Mouse (Mus musculus) forelimb bud, embryonic 11.5 days (tissue): ENCODE data around the gene Rab13.
"Not testable (repeated sequence)": the region's sequence is repeated elsewhere in the genome, so short reads cannot be mapped to it uniquely, and the experiment has no call there.

Experiments
- DNase-seq: peaks from one replicate; pipeline ENCODE4 v3.0.0-alpha.2; 2012; ENCODE audit warnings: low read depth, low spot score

Rab13 gene

GRCm38 (mm10) chr3:90224331-90224730 is 10.8 kb downstream of the Rab13 start:
- no peak for DNase-seq

DNA sequence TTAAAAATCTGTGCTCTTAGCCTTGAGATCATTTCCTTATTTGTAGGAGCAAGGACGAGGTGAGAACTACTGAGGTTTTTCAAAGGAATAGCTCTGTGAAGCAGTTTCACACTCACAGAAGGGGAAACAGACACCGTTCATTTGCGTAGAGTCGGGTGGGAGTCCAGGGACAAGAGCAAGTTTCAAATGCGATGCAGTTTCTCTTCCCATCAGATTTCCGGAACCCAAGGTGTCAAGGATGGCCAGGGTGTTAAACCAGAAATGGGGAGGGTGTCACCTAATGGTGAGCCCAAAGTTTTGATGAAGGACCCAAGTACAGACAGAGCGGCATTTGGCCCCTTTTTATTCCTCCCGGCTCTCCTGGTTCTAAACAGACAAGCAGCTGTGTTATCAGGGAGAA is 17.6 kb downstream of the Rab13 start:
- no peak for DNase-seq

DNA sequence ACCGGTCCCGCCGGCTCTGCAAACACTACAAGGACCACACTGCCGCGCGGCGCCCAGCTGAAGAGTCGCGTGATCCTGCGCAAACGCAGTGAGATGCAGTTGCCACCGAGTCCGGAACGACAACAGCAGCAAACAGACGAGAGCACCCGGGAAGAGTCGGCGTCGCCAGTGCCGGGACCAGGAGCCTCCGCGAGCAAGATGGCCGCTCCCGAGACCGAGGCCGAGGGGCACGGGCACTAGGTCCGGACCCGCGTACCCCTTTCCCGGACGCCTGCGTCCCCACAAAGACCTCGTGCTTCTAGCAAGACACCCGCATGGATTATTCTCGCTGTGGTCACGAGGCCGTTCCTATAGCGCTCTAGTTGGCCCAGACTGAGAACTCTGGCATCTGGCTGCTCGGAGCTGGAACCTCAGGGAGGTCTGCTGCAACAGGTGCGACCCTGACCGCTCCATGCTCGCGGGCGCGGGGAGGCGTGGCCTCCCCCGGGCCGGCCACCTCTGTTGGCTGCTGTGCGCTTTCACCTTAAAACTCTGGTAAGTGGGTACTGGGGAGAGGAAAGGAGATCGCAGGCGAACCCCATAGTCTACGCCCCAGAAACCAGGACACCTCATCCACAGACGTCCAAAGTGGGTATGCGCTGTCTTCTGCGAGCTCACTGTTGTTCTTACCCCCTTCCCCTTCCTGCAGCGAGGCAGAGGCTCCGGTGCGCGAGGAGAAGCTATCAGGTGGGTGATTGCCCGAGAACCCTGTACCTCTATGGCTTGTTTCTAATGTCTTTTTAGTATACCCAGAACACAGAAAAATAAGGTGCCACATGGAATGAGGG is 18.2 kb downstream of the Rab13 start, which contains the start of gene Jtb:
Gene Jtb (plus strand): TSS at position 91 of the 827 bp plus-strand sequence.
- DNase-seq, result peak; percentile 92

DNA sequence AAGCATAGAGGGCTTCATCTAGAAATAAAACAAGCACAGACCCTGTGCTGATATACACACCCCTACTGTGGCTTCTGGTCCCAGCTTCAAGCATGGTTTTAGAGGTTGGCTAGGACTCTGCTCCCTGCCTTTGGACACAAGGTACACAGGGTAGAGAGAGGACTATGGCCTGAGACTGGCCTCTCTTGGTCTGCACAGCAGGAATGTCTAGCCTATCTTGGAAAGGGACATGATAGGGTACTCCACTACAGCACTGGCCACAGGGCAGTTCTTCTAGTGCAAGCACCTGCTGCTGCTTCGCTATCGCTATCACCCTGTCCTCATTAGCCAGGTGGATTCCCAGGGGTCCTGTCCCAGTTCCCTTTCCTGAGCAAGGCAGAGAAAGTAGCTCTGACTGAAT is 27.8 kb downstream of the Rab13 start:
- DNase-seq, result no peak

GRCm38 (mm10) chr3:90241669-90242358 is 28.3 kb downstream of the Rab13 start:
- no peak for DNase-seq

DNA sequence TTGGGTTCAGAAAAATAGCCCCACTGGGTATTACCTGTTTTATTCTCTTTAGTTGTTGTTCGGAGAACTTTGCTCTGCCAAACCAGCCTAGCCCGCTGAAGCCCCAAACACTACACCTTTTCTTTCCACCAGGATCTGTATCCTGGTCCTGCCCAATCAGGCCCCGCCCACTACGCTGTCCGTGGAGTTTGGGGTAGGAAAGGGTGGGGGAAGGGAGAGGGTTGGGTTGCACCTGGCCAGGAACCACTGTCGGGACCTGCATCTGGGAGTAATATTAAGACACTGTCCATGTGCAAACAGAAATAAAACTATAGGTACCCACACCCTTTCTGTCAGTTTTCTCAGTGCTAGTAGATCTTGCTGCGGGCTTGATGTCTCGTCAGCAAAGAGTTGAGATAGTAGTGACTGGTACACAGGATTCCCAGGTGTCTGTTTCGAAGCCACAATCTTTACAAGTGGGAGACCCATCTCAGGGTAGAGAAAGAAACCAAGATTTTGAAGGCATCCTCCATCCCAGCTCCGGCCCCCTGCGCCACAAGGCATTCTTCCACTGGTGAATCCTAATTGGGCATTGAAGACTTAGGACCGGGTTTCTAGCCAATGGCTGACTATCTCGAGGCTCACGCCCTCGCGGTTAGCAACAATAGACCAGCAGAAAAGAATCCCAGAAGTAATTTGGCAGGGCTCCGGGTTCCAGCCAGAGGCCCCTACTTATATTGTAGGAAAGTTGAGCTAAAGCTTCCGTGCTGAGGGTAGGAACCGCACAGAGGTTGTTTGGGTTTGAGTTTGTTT is 29.7 kb downstream of the Rab13 start, which contains the start of gene Creb3l4:
Gene Creb3l4 (minus strand): TSS at position 529 of the 792 bp plus-strand sequence.
- DNase-seq, result peak; percentile 72

DNA sequence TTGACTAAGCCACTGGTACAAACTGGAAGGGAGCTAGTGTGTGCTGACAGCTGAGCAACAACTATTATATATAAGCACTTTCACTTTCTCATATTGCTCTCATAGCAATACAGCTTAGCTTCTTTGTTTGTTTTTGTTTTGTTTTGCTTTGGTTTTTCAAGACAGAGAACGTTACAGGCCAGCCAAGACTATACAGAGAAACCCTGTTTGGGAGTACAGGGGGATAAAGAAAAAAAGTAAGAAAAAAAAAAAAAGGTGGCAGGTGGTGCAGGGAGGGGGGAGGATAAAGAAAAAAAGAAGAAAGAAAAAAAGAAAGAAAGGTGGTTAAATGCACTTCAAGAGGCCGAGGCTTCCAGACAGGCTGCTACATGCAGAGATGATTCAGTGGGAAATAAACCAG is 31.9 kb downstream of the Rab13 start:
- DNase-seq, result no peak

DNA sequence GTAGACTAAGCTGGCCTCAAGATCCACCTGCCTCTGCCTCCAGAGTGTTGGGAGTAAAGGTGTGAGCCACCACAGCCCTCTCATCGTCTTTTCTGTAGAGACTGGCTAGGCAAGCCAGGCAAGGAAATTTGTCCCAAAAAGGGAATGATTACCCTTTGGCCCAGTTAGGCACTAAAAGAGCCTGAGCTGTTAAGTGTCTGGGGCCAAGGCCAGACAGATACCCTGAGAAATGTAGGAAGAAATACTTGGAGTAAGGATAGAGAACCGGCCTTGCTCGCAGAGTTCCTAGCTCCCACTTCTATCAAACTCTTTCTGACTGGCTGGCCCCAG is 34.1 kb downstream of the Rab13 start:
- DNase-seq, result no peak

- DNase-seq, result peak; percentile 96
These were observed 34.7 kb downstream of the Rab13 start, which contains the start of gene Slc39a1 for GRCm38 (mm10) chr3:90247960-90248745. Slc39a1 (plus strand) TSS chr3:90248172.

GRCm38 (mm10) chr3:90248746-90249100 is 35.2 kb downstream of the Rab13 start:
- DNase-seq, result no peak

DNA sequence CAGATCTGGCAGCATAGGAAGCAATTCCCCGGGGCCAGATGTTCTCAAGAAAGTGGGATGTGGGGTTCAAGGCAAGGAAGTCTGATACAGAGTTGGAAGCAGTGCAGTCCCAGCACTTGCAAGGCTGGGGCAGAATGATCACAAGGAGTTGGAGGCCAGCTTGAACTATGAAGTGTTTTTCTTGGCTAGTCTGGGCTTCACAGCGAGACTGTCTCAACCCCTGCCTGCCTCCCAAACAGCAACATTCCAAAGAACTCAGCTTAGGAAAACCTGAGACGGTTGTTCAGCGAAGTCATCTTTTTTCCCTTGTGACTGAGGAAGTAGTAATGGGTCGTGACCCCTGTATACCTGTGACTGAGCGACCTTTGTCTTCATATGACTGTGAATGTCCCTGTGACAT is 37.3 kb downstream of the Rab13 start:
- DNase-seq, result no peak

DNA sequence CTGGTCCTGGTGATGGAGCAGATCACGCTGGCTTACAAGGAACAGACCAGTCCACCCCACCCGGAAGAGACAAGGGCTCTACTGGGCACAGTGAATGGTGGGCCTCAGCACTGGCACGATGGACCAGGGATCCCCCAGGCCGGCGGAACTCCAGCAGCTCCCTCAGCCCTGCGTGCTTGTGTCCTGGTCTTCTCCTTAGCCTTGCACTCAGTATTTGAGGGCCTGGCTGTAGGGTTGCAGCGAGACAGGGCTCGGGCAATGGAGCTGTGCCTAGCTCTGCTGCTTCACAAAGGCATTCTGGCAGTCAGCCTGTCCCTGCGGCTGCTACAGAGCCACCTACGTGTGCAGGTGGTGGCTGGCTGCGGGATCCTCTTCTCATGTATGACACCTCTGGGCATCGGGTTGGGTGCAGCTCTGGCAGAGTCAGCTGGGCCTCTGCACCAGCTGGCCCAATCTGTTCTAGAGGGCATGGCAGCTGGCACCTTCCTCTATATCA is 38.3 kb downstream of the Rab13 start:
- not testable (repeated sequence) for DNase-seq

DNA sequence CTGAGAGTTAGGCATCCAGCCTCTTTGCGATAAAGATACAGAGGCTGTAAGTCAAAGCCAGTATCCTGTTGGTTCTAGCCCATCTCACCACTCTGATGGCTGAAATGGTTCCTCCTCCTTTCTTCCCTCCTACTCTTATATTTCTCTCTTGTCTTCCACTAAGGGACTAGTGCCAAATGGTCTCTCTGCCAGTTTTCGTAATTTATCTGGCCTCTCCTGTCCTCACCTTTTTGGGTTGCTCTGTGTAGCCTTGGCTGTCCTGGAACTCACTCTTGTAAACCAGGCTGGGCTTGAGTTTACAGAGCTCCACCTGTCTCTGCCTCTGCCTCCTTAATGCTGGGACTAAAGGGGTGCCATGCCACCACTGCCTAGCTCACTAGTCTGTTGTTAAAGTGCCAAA is 39.2 kb downstream of the Rab13 start:
- DNase-seq, result not testable (repeated sequence)

DNA sequence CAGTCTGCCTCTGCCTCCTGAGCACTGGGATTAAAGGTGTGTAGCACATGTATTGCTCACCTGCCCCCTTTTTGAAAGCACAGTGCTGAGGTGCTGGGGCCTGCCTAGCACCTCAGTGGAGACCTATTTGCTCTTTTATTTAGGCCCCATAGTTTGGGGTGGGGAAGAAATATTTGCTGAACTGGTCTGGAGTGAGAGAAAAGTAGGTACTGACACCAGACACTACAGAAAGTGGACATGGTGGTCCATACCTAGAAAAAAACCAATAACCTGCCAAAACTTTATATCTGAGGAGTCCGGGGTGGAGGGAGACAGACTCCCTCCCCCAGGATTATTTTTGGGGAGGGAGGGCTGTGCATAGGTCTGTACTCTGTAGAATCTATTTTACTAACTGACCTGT is 39.7 kb downstream of the Rab13 start:
- DNase-seq, result not testable (repeated sequence)

- DNase-seq, result peak; percentile 97
These were observed 40.3 kb downstream of the Rab13 start, which contains the start of gene Crtc2 for GRCm38 (mm10) chr3:90253653-90254418. Crtc2 (plus strand) TSS chr3:90254163.

DNA sequence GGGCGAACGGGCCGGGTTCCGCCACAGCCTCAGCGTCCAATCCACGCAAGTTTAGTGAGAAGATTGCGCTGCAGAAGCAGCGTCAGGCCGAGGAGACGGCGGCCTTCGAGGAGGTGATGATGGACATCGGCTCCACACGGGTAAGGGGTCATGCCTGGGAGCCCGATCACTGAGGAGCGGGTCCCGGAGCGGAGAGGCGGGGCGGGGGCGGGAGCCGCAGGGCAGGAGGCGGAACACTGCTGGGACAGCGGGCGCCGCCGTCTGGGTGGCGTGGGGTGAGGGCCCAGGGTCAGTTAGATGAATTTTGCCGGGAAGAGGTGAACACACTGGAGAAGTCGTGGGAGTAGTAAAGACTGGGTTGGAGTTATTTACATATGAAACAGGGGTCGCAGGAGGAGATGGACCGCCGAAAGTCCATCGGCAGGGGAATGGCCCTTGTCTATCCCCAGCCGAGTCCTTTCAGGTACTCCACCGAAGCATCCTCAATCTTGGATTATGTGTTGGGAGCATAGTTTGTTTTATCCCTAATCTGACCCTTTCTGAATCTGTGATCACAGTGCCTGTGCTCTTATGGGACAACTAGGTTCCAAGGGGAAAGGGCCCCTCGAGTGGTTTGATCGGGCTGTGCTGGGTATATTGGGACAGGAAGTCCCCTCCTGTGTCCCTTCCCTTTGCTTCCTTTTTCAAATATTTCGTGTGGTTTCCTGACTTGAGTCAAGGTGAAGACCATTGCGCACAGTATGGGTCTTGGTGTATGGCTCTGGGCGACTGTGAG is 41.1 kb downstream of the Rab13 start:
- peak; percentile 19 for DNase-seq

DNA sequence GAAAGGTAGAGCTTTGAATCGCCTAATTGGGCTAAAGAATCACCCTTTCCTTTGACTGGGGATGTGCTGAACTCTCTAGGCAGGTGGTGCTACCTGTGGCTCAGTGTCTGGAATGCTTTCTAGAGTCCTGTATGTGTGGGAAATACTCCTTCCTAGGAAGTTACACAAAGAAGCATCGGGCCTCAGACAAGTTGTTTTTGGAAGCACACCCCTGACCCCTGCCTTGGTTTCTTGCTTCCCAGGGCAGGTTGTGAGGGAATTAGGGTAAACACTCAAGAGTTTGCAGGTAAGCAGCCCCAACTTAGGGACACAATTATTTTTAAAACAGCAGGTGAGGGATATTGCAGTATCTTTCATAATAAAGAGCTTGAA is 41.7 kb downstream of the Rab13 start:
- DNase-seq, result no peak

DNA sequence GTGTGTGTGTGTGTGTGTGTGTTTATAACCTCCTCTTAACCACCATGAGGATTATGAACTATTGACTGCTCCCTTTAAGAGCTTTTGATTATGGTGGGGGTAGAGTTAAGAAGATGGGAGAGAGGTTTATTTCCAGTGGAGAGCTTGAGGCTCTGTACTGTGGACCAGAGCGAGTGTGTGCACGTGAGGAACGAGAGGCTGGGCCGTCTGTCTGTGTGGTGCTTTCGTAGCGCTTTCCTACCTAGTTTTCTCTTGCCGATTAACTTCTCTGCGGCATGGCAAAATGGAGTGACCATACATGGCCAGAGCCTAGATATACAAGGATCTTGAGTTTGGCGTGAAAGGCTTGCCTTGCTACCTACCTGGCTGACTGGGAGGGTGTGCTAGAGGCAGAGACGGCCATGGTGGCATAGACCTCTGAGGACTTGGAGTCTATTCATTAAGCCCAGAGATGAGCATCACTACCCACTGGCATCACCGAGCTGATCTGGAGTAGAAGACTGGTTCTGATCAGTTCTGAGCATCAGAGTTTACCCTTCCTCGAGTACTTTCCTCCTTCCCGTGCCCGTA is 42.4 kb downstream of the Rab13 start:
- no peak for DNase-seq
